Mouse (Mus musculus) right cerebral cortex, postnatal 14 days (tissue): ENCODE measurements around the gene Hpcal1.

ENCODE experiments used
- DNase-seq: peaks from one replicate; pipeline ENCODE4 v3.0.0; 2022

Hpcal1 gene

GRCm38 (mm10) chr12:17690564-17691281, at the start of gene Hpcal1:
Hpcal1 (plus strand) TSS chr12:17690856.
- peak; percentile 88 for DNase-seq

GRCm38 (mm10) chr12:17641269-17641668, 49.4 kb upstream of the Hpcal1 start:
- no peak for DNase-seq

GRCm38 (mm10) chr12:17644385-17645222, 46.1 kb upstream of the Hpcal1 start:
- DNase-seq = no peak

GRCm38 (mm10) chr12:17646457-17646856, 44.2 kb upstream of the Hpcal1 start:
- no peak for DNase-seq

GRCm38 (mm10) chr12:17651223-17652095, 39.2 kb upstream of the Hpcal1 start:
- DNase-seq = no peak

DNA sequence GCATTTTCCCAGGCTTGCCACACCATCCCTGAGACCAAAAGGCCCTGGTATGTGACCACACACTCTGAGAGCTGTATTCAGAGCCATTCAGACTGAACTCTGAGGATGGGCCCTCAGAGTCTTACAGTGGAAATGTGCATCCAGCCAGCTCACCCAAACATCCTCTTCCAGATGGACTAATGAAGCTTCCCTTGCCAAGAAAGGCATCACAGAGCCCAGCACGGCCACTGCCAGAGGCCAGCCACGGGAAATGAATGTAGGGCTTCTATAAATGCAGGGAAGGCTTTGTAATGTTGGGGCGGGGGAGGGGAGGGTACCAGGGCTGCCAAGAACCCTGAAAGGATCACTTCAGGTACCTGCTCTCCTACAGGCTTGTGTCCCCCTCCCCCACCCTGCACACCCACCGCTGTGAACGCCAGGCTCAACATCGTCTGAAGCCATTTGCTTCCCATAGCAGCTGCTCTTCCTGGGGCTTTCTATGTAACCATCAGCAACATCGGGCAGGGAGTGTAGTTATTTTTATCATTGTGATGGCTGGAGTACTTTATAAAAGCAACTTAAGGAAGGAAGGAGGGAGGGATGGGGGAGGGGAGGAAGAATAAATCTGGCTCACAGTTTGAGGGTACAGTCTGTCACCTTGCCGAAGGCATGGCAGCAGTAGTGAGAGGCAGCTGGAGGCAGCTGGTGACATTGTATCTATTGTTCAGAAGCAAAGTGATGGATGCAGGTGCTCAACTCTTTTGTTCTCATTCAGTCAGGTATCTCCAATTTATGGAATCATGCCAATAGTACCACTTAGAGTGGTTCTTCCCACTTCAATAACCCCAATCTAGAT, 38.2 kb upstream of the Hpcal1 start:
- no peak for DNase-seq

DNA sequence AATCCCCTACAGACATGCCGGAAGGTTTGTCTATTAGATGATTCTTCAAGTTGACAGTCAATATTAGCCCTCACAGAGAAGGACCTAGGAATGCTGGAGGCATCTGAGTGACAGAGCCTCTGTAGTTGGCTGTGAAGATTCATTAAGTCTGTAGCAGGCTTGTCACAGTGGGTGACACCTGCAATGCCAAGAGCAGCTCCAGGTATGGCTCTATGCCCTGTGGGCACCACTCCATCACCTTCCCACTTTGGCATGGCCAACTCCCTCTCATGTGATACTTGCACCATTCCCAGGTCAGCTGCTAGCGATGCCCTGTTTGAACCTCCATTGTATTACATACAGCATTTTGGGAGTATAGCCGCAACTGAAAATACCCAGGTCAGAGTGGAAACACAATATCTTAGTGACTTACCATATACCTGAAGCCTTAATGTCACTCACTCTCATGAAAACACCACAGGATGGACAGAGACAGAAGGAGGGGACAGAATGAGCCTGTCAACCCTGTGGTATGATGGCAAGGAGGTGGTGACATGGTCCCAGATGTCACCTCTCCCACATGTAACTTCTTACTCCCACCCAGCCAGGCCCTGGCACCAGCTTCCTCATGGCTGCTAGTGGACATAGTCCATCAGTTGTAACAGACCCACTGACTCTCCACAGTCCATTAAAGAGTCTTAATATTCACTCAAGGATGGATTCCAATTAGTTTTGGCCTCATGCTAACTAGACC, 37.4 kb upstream of the Hpcal1 start:
- no peak for DNase-seq

DNA sequence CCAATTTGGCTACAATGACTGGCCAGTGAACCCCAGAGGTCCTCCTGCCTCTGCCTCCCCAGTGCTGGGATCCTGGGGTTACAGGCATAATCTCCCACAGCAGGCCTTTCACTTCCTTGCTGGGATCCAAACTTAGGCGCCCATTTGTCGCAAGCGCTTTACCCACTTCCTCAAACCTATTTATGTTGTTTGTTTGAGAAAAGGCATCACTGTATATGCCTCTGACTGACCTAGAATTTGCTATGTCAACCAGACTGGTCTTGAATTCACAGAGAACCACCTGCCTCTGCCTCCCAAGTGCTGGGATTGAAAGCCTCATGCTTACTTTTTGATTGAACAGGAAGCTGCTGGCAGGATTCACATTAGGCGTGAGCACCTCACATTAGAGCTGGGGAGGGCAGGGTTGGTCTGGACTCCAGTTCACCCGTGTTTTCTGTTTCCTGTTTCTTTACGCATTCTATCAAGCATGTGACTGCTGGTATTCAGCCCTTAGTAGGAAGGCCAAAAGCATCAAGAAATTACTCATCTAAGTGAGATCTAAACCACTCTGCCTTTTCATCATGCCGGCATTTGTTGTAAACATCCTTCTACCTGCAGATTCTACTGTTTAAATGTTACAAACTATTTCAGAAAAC, 33.0 kb upstream of the Hpcal1 start:
- DNase-seq = no peak

DNA sequence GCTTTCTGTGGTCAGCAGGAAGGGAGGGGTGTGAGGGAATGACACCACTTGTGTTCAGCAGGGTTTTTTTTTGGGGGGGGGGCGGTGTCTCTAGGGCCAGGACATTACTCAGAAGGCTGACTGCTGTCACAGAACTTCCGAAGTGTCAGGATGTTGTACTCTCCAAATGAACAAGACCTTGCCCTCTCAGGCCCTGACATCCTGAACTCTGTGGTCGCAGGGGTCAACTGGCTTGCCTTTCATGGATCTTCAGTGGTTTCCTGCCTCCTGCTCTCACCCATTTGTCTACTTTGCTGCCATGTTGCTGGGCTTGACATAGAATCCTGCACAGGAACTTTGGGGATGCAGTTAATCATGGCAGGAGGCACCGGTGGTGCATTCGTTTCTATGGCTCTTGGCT, 32.1 kb upstream of the Hpcal1 start:
- no peak for DNase-seq

GRCm38 (mm10) chr12:17661483-17661920, 29.2 kb upstream of the Hpcal1 start:
- DNase-seq = no peak

- no peak for DNase-seq
Measured at GRCm38 (mm10) chr12:17663991-17664635, 26.5 kb upstream of the Hpcal1 start.

DNA sequence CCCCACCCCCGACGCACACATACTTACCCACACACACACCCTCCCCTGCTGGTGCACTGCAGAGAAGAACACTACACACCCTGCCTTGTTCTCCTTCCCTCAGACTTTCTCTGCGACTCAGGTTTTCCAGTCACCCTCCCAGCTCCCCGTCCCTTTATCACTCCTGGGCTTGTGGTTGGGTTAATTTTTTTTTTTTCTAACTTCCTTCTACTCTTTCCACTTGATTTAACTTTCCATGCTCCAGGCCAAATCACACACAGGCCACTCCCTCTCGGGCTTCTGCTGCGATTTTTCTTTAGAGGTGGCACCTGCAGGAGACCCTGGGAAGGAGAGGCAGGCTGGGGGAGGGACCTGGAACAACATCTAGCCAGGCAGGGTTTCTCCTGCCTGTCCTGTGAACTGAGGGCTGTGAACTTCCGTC, 24.7 kb upstream of the Hpcal1 start:
- DNase-seq = no peak

GRCm38 (mm10) chr12:17666616-17667015, 24.0 kb upstream of the Hpcal1 start:
- peak; percentile 14 for DNase-seq

GRCm38 (mm10) chr12:17673729-17674128, 16.9 kb upstream of the Hpcal1 start:
- no peak for DNase-seq

- DNase-seq = no peak
Measured at GRCm38 (mm10) chr12:17674182-17674812, 16.4 kb upstream of the Hpcal1 start.

DNA sequence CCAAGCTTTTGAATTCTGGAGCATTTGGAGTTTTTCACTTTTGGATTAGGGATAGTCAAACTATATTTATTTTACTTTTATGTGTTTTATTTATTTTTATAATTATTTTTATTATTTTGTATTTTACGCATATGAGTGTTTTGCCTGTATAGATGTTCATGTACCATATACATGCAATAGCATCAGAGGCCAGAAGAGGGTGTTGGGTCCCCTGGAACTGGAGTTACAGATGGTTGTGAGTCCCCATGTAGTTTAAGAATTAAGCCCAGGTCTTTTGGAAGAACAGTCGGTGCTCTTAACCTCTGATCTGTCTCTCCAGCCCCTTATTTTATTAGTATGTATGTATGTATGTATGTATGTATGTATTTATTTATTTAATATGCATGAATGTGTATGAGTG, 12.9 kb upstream of the Hpcal1 start:
- no peak for DNase-seq

- no peak for DNase-seq
Measured at GRCm38 (mm10) chr12:17679571-17679970, 11.1 kb upstream of the Hpcal1 start.

DNA sequence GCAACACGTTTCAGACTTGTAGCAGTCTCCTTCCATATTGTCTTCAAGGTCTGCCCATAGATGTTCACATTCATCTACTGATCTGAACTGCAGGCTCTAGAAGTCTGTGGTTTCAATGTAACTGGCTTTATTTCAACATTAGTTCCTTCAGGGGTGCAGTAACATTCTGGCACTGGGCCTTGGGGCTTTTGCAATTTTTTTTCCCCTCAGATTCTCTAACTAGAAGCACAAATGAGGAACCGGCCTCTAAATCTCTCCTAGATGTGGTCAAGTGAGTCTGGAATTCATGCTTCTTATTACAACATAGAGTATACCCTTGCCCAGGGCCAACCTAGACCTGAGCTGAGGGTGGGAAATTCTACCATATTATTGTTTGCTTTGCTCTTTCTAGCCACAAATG, 8.5 kb upstream of the Hpcal1 start:
- no peak for DNase-seq

- DNase-seq = no peak
Measured at GRCm38 (mm10) chr12:17684315-17684714, 6.3 kb upstream of the Hpcal1 start.

DNA sequence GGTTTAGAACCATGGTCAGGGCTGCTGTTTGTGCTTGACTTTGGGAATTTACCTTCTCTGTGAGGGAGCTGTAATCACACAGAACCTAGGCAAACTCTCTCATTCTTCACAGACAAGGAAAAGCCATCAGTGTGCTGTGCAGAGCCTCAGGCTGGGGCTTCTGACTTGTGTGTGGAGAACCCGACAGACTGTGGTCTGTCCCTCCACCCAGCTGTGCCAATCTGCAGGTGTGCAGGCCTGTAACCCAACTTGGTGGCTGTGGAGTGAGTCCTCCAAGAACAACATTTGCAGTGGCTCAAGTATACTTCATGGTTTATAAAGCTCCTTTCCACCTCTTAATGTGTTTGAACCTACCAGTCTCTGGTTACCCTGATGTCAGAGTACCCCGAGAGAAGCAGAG, 4.5 kb upstream of the Hpcal1 start:
- DNase-seq = no peak
